Mouse (Mus musculus) embryonic facial prominence, embryonic 15.5 days (tissue): ENCODE measurements at regions not wholly inside any gene's neighbourhood (a gene's known extent, or its start where the extent isn't known, plus 50 kb on each side); places are given as distances from the start of the nearest gene placed in this dataset.

Experiments used
- ATAC-seq: fragments of 200-750 bp; cut with Nextera tagmentation; 2 replicates; pipeline ENCODE4 v1.8.0; 2017; ENCODE audit warnings: low read depth, moderate TSS enrichment; ENCODE audit not compliant: insufficient number of reproducible peaks, low FRiP score, low TSS enrichment
- H3K27ac ChIP-seq: fragments of 300-500 bp; sonication (generic); replicated peaks from 2 replicates; pipeline ENCODE4 v1.5.1; 2015; ENCODE audit warnings: mild to moderate bottlenecking, inconsistent platforms
- H3K27me3 ChIP-seq: fragments of 300-500 bp; sonication (generic); 2 replicates; pipeline ENCODE4 v1.6.1; 2015; ENCODE audit warnings: inconsistent platforms
- H3K36me3 ChIP-seq: fragments of 300-500 bp; sonication (generic); 2 replicates; pipeline ENCODE4 v1.6.1; 2015; ENCODE audit warnings: mild to moderate bottlenecking, inconsistent platforms
- H3K4me1 ChIP-seq: fragments of 300-500 bp; sonication (generic); 2 replicates; pipeline ENCODE4 v1.6.1; 2015; ENCODE audit warnings: inconsistent platforms
- H3K4me2 ChIP-seq: fragments of 300-500 bp; sonication (generic); replicated peaks from 2 replicates; pipeline ENCODE4 v1.6.1; 2015; ENCODE audit warnings: mild to moderate bottlenecking, inconsistent platforms
- H3K4me3 ChIP-seq: fragments of 300-500 bp; sonication (generic); replicated peaks from 2 replicates; pipeline ENCODE4 v1.5.1; 2015; ENCODE audit warnings: mild to moderate bottlenecking, inconsistent platforms
- H3K9ac ChIP-seq: fragments of 300-500 bp; sonication (generic); 2 replicates; pipeline ENCODE4 v1.6.1; 2015; ENCODE audit warnings: inconsistent platforms
- H3K9me3 ChIP-seq: fragments of 300-500 bp; sonication (generic); replicated peaks from 2 replicates; pipeline ENCODE4 v1.6.1; 2016; ENCODE audit warnings: inconsistent platforms
- WGBS: fragments of 180-500 bp; shearing (Covaris S2); methylation state at CpG from one replicate; pipeline ENCODE4 v1.1.7; 2015; 5-methylcytosine and 5-hydroxymethylcytosine counted together

DNA sequence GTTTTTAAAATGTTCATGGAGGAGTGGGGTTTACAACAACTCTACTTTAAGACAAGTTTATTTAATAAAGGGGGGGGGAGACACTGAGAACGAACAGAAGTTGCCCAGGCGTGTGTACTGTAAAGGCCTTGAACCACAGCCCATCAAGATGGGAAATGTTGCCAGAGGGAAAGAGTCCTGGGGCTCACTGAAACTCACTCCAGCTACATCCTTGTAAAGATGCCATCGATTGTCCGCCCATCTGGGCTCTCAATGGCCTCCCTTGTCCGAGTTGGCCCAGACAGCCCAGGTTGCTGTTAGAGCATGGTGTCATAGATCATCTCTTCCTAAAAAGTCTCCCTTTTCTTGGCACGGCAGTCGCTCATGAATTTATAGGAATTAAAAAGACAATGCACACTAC, 462.7 kb upstream of the Gm19410 start:
- H3K4me2 ChIP-seq: no peak overlapping the region
- H3K9ac ChIP-seq: no peak overlapping the region
- H3K36me3 ChIP-seq: no peaks in the 10 kb centered on the region
- no peak for ATAC-seq
- H3K4me1 ChIP-seq: peaks cover 3% of the 10 kb centered on the region; the same call in 1 of the 2 replicates
- H3K4me3 ChIP-seq: no peak overlapping the region
- H3K27me3 ChIP-seq: no peaks in the 10 kb centered on the region
- 87% methylated on average over 7 of the region's 7 CpGs for WGBS
- H3K9me3 ChIP-seq: no peaks in the 10 kb centered on the region
- H3K27ac ChIP-seq: no peak overlapping the region

- ATAC-seq: no peak
- WGBS: 75% methylated on average over 10 of the region's 10 CpGs
These were observed 444.2 kb upstream of the Gm19410 start for GRCm38 (mm10) chr8:35321270-35321865.

DNA sequence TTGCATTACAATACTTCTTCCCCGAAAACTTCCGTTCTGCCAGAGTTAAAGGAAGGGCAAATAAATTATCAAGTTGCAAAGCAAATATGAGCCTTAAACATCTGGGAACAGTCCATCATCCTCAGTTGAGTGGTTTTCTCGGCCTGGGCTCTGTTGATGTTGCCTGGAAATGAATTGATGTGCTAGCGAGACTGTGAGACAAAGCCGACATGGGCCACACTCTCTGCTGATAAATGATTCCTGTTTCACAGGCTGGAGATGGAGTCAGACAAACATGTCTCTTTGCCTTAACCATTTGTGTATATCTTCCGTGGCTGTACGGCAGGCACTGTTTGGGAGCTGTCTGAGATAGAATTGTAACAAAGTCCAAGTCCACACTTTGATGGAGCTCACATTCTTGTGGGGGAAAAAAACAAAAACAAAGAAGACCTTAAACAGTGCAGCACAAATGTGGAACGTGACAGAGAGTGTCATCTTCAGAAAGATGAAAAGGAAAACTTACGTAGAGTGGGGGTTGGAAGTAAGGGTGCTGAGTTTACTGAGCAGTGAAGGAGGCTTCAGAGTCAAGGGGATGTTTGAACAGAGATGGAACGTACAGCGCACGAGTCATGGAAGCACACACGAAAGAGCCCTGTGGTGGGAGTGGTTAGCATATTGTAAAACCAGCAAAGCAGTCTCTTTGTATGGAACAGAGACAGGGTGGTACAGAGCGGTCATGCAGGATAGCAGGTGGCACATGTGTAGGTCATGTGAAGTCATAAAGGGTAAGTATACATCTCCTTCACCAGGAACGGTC, 442.2 kb upstream of the Gm19410 start:
- Histone ChIP-seq H3K4me2 (no peak overlapping the region), H3K4me3 (no peak overlapping the region), H3K9me3 (no peaks in the 10 kb centered on the region), H3K36me3 (no peaks in the 10 kb centered on the region), H3K4me1 (no peaks in the 10 kb centered on the region), H3K27me3 (no peaks in the 10 kb centered on the region), H3K27ac (no peak overlapping the region), H3K9ac (no peak overlapping the region)
- WGBS: 74% methylated on average over 15 of the region's 15 CpGs
- ATAC-seq: no peak

More at GRCm38 (mm10) chr8:35321270-35321865, 444.2 kb upstream of the Gm19410 start:
- Histone ChIP-seq H3K27ac (no peak overlapping the region), H3K4me2 (no peak overlapping the region), H3K4me3 (no peak overlapping the region), H3K9me3 (no peaks in the 10 kb centered on the region), H3K4me1 (no peaks in the 10 kb centered on the region), H3K27me3 (no peaks in the 10 kb centered on the region), H3K36me3 (no peaks in the 10 kb centered on the region), H3K9ac (no peak overlapping the region)
